Mouse (Mus musculus) ZHBTc4 (cell line): ENCODE results near the gene Kifc5b.

Source experiments
- DNase-seq: peaks from one replicate; pipeline ENCODE4 v3.0.0-alpha.2; 2011; ENCODE audit warnings: low read depth, low spot score

Kifc5b gene

DNA sequence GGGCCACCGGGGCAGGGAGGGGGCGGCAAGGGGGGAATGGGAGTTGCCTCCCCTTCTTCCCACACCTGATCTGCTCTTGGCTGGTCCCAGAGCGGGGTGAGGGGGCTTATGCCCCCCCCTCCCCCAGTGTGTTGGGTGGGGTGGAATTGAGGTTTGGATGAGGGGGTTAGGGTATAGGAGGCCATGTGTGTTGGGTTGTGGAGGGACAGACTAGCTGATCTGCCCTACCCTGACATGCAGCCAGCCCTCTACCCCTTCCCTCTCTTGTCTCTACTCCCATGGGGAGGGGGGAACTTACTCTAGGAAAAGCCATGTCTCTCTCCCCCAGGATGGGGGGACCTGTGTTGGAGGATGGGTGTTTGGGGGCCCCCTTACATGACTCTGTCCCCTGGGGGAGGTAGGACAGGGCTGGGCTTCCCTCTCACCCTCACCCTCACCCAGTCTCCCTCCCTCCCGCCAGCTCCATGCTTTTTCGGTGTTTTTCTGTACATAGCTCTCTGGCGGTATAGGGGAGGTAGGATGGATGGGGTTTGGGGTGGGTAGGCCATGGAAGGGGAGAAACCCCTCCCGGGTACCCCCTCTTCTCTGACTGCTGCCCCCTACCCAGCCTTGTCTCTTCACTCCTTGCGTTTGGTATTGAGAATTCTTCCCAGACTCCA lies 54.5 kb downstream of the Kifc5b start:
- no peak for DNase-seq

DNA sequence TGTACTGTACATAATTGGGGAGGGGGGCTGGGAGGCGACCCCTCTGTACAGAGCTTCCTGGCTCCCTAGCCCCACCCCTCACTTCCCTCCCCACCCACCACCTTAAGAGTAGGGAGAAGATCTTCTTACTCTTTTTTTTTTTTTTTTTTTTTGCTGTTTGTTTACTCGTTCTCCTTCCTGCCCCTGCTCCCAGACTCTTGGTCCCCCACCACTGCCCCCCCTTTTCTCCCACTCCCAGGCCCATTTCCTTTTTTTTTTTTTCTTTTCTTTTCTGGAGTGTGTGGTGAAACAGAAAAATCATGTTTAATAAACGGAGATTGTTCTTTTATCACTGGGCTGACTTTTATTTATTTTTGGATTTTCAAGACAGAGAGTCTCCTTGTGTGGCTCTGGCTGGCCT lies 55.2 kb downstream of the Kifc5b start:
- no peak for DNase-seq

DNA sequence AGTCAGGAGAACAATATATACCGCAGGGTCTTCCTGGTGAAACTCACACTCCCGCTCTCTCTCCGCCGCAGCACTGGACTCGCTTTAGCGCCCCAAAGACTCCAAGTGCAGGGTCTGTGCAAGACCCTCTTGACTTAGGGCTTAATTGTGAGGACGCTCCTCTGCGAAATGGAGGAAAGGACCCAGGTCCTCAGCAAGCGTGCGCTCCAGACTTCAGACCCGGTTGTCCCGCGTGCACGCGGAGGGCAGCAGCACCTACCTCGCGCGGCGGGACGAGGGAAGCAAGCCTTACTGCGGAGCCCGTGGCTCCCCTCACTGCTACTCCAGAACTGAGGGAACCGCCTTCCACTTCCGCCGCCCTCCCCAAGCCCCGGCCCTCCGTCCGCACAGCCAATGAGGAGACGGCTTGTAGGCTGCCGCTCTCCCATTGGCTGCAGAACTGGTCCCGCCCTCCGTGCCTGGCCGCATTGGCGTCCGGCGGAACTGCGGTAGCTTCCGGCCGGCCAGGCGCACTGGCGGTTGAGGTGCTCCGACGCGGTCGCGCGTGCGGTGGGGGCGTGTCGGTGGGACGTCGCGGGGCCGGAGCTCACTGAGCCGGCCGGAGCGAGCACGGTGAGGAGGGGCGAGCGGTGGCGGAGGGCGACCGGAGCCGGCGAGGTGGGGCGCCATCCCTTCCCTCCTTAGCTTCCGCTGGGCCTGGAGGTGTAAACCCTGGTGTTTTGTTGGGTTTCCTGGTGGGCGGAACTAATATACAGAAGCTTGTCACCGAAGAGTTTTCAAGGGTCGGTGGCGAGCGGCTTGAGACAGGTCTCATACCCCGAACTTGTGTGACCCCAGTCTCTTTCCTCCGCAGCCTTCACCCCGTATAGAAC lies 56.0 kb downstream of the Kifc5b start, which contains the start of gene Zbtb9:
Zbtb9 (plus strand) TSS at position 465 of the 872 bp plus-strand sequence.
- DNase-seq: peak; percentile 98

DNA sequence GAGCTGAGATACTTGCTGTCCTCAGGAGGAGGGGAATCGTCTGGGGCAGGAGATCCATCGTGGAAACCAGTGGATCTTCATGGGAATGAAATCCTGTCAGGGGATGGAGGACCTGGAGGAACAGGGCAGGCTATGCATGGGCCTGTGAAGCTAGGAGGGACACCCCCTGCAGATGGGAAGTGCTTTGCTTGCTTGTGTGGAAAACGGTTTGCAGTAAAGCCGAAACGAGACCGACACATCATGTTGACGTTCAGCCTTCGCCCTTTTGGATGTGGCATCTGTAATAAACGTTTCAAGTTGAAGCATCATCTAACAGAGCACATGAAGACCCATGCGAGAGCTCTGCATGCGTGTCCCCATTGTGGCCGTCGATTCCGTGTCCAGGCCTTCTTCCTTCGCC lies 57.7 kb downstream of the Kifc5b start:
- no peak for DNase-seq

DNA sequence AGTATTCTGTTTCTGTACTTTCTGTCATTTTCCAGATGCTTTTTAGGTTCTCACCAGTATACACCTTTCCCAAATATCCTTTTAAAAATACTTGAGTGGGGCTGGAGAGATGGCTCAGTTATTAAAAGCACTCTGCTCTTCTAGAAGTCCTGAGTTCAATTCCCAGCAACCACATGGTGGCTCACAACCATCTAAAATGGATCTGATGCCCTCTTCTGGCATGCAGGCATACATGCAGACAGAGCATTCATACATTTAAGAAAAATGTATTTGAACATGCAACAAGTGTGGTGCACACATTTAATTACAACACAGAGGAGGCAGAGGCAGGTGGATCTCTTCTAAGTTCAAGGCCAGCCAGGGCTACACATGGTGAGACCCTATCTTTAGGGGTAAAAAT lies 58.5 kb downstream of the Kifc5b start:
- DNase-seq: no peak

DNA sequence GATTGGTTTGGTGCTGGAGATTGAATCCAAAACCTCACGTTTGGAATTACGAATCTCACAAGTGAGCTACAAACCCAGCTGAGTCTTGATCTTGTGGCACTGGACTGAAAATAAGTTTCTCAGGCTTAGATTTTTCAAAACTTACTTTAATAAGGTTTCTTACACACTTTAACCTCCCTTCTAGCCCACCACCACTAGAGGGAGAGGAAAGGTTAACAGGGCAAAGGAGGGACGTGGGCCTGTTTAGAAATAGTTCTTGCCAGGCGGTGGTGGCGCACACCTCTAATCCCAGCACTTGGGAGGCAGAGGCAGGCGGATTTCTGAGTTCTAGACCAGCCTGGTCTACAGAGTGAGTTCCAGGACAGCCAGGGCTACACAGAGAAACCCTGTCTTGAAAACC lies 60.5 kb downstream of the Kifc5b start:
- peak; percentile 44 for DNase-seq

DNA sequence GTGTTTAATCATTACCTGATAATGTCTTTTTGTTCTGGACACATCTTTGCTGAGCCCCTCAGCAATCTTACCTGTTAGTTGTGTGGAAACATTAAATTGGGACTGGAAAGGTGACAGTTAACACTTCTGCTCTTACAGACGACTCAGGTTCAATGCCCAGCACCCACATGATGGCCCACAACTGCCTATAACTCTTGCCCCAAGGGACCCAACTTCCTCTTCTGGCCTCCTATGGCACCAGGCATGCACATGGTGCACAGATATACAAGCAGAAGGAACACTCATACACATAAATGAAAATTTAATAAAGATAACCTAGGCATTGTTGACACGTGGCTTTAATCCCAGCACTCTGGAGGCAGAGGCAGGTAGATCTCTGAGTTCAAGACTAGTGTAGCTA lies 62.5 kb downstream of the Kifc5b start:
- DNase-seq: no peak

DNA sequence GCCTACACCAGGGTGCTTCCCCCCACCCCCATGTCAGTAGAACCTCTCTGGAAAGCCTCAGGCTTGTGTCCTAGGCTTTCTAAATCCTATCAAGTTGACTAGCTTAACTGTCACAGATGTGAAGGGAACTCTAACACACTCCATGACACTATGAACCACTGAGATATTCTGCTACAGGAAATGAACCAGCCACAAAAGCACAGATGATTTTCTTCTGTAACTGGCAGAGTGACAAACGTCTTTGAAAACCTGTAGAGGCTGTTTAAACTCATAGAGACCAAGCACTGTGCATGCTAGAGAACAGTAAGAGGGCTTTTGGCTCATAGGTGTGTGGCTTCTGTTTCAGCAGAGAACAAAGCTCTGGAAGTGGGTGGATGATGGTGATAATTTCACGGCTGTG lies 64.2 kb downstream of the Kifc5b start:
- DNase-seq: no peak
